In the genomic region with DNA sequence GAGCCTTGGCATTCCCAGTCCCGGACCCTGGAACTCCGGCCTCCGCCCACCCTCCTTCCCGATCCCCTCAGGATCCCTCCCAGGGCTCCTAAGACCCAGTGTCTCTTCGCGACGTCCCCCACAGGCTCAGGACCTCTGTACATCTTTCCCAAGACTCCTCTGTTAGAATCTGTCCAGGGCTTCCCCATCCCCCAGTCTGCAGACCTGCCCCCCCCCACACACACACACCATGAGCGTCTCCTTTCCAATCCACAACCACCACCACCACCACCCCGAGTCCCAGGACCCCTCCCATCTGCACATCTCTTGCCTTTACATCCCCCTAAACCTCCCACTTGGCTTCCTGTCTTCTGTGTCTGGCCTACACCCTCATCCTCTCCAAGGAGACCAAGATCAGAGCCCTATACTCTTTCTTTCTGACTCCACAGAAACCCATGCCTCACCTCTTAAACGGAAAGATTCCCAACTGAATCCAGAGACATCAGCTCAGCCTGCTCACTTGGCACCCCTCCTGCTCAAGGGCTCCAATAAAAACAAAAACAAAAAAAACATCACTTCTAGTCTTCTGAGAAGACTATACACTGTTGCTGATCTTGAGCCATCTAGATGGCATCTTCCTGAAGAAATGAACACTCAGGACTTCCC, we compare ENCODE assay signal across 7 mouse cellular contexts. TPM values are rescaled to one million over a fixed set of nuclear protein-coding genes. Genes with fewer than 3 reads are reported as not detected.
DNase-seq lines count a peak whose midpoint lies in the region; ATAC-seq and TF ChIP-seq lines count a peak whose summit lies in the region.

No protein-coding gene starts in this region.

- H3K9me3 ChIP-seq in neural tube, embryonic 11.5 days (ENCODE audit: control insufficient read depth, low read length) = no peaks in the 10 kb centered on the region
- no peaks in the 10 kb centered on the region for H3K9me3 ChIP-seq in embryonic facial prominence, embryonic 15.5 days (replicated peaks)
- H3K9me3 ChIP-seq in kidney, postnatal 0 days (replicated peaks; ENCODE audit: low read length) = no peaks in the 10 kb centered on the region

- H3K27me3 ChIP-seq in neural tube, embryonic 11.5 days (ENCODE audit: control insufficient read depth, insufficient read depth, low read length) = no peaks in the 10 kb centered on the region
- H3K27me3 ChIP-seq in embryonic facial prominence, embryonic 15.5 days = no peaks in the 10 kb centered on the region
- H3K27me3 ChIP-seq in kidney, postnatal 0 days (ENCODE audit: insufficient read depth, low read length) = no peaks in the 10 kb centered on the region
- H3K27me3 ChIP-seq in small intestine, adult 2 months (ENCODE audit: control insufficient read depth, insufficient read depth, low read length) = 0 out of 2 replicates have a peak, but pooled peaks cover 5% of the 10 kb centered on the region

- no peak for DNase-seq in neural tube, embryonic 11.5 days (ENCODE audit: low spot score)
- no peak for DNase-seq in neural tube, embryonic 10.5 days (ENCODE audit: extremely low spot score, low spot score)
- DNase-seq in kidney, postnatal 0 days (ENCODE audit: low spot score) = peak; percentile 15
- no peak for DNase-seq in urinary bladder, postnatal 10 days (ENCODE audit: low spot score)
- no peak for DNase-seq in T-cell, adult 2 months (ENCODE audit: low spot score)

- H3K4me1 ChIP-seq in neural tube, embryonic 11.5 days (ENCODE audit: control insufficient read depth, insufficient read depth, low read length) = peaks cover 2% of the 10 kb centered on the region; the same call in 1 of the 2 replicates
- peaks cover 11% of the 10 kb centered on the region; the same call in 1 of the 2 replicates for H3K4me1 ChIP-seq in embryonic facial prominence, embryonic 15.5 days
- H3K4me1 ChIP-seq in kidney, postnatal 0 days (replicated peaks; ENCODE audit: insufficient read depth, low read length) = peaks cover 3% of the 10 kb centered on the region; the same call in 1 of the 2 replicates
- no peaks in the 10 kb centered on the region for H3K4me1 ChIP-seq in small intestine, adult 2 months (ENCODE audit: control insufficient read depth, insufficient read depth, insufficient read length, low read length)

- H3K27ac ChIP-seq in neural tube, embryonic 11.5 days (ENCODE audit: low read depth, low read length) = no peak overlapping the region
- H3K27ac ChIP-seq in embryonic facial prominence, embryonic 15.5 days (replicated peaks) = no peak overlapping the region
- no peak overlapping the region for H3K27ac ChIP-seq in kidney, postnatal 0 days
- no peak overlapping the region for H3K27ac ChIP-seq in small intestine, adult 2 months (ENCODE audit: insufficient read depth, low read depth, low read length)

- no peaks in the 10 kb centered on the region for H3K36me3 ChIP-seq in neural tube, embryonic 11.5 days (ENCODE audit: control insufficient read depth, insufficient read depth, low read length)
- H3K36me3 ChIP-seq in embryonic facial prominence, embryonic 15.5 days = no peaks in the 10 kb centered on the region
- no peaks in the 10 kb centered on the region for H3K36me3 ChIP-seq in kidney, postnatal 0 days (ENCODE audit: insufficient read depth, low read length)
- no peaks in the 10 kb centered on the region for H3K36me3 ChIP-seq in small intestine, adult 2 months (ENCODE audit: control insufficient read depth, insufficient read depth, low read length)

- H3K4me3 ChIP-seq in neural tube, embryonic 11.5 days (ENCODE audit: low read depth, low read length) = peak overlapping the region; percentile 83
- peak overlapping the region; percentile 78 for H3K4me3 ChIP-seq in embryonic facial prominence, embryonic 15.5 days (replicated peaks)
- H3K4me3 ChIP-seq in kidney, postnatal 0 days (replicated peaks; ENCODE audit: low read depth, low read length) = peak overlapping the region; percentile 63
- H3K4me3 ChIP-seq in small intestine, adult 2 months (ENCODE audit: low read depth, low read length) = peak overlapping the region; percentile 84

- peak overlapping the region; percentile 75 for H3K9ac ChIP-seq in neural tube, embryonic 11.5 days (ENCODE audit: low read length)
- H3K9ac ChIP-seq in embryonic facial prominence, embryonic 15.5 days = peak overlapping the region; percentile 67
- H3K9ac ChIP-seq in kidney, postnatal 0 days (ENCODE audit: low read depth, low read length) = peak overlapping the region; percentile 66

- ATAC-seq in neural tube, embryonic 11.5 days (ENCODE audit: insufficient read depth, low FRiP score, low TSS enrichment) = peak; percentile 8
- no peak for ATAC-seq in embryonic facial prominence, embryonic 15.5 days (ENCODE audit: insufficient number of reproducible peaks, low FRiP score, low TSS enrichment, low read depth)
- 0 out of 2 replicates have a peak, but pooled peaks have one; percentile 0 for ATAC-seq in kidney, postnatal 0 days (replicated peaks; ENCODE audit: low FRiP score, low read depth)

- peak overlapping the region; percentile 75 for H3K4me2 ChIP-seq in neural tube, embryonic 11.5 days (ENCODE audit: low read depth)
- H3K4me2 ChIP-seq in embryonic facial prominence, embryonic 15.5 days (replicated peaks) = peak overlapping the region; percentile 77
- peak overlapping the region; percentile 94 for H3K4me2 ChIP-seq in kidney, postnatal 0 days (ENCODE audit: low read length)

- TF ChIP-seq POLR2A in small intestine, adult 2 months (IDR thresholded peaks at IDR 0.05; ENCODE audit: low read depth, low read length) = no peak

- 13% methylated on average over 10 of the region's 10 CpGs for WGBS in neural tube, embryonic 11.5 days
- WGBS in embryonic facial prominence, embryonic 15.5 days = 6% methylated on average over 10 of the region's 10 CpGs
- 6% methylated on average over 10 of the region's 10 CpGs for WGBS in kidney, postnatal 0 days
- 15% methylated on average over 10 of the region's 10 CpGs for WGBS in small intestine, adult 2 months

- TF ChIP-seq CTCF in kidney, postnatal 0 days (IDR thresholded peaks at IDR 0.05; ENCODE audit: low read depth) = no peak
- TF ChIP-seq CTCF in small intestine, adult 2 months (IDR thresholded peaks at IDR 0.05; ENCODE audit: extremely low read depth, insufficient read length, insufficient replicate concordance, low read depth, low read length) = no peak

RNA-seq across cellular contexts. Expression of gene Evi5l, which starts 0.6 kb away (rescaled TPM):
- polyA plus RNA-seq in neural tube, embryonic 11.5 days (2014; fragmentation: Nextera tagmentation; extraction: Ambion mirVana) = 36.1 and 39.0 TPM in 2 replicates
- 26.9 and 31.7 TPM in 2 replicates for polyA plus RNA-seq in embryonic facial prominence, embryonic 15.5 days (2015; fragmentation: Nextera tagmentation; extraction: Ambion mirVana)
- polyA plus RNA-seq in kidney, postnatal 0 days (2015; fragmentation: Nextera tagmentation; extraction: Ambion mirVana) = 16.5 and 17.1 TPM in 2 replicates
- 3.9 and 5.2 TPM in 2 replicates for polyA plus RNA-seq in small intestine, adult 2 months (2012; rRNA removed)

RNA-seq across cellular contexts. Expression of gene Cd209g, which starts 33.1 kb away (rescaled TPM):
- not detected in 2 replicates for polyA plus RNA-seq in neural tube, embryonic 11.5 days (2014; fragmentation: Nextera tagmentation; extraction: Ambion mirVana)
- not detected in 2 replicates for polyA plus RNA-seq in embryonic facial prominence, embryonic 15.5 days (2015; fragmentation: Nextera tagmentation; extraction: Ambion mirVana)
- not detected in 2 replicates for polyA plus RNA-seq in kidney, postnatal 0 days (2015; fragmentation: Nextera tagmentation; extraction: Ambion mirVana)
- 0.67 TPM in 1 of 2 replicates, not detected in the other for polyA plus RNA-seq in small intestine, adult 2 months (2012; rRNA removed)

RNA-seq across cellular contexts. Expression of gene Prr36, which starts 50.3 kb away (rescaled TPM):
- polyA plus RNA-seq in neural tube, embryonic 11.5 days (2014; fragmentation: Nextera tagmentation; extraction: Ambion mirVana) = 30.6 and 34.6 TPM in 2 replicates
- polyA plus RNA-seq in embryonic facial prominence, embryonic 15.5 days (2015; fragmentation: Nextera tagmentation; extraction: Ambion mirVana) = 1.9 and 2.5 TPM in 2 replicates
- 2.8 and 3.0 TPM in 2 replicates for polyA plus RNA-seq in kidney, postnatal 0 days (2015; fragmentation: Nextera tagmentation; extraction: Ambion mirVana)
- 0.08 and 0.18 TPM in 2 replicates for polyA plus RNA-seq in small intestine, adult 2 months (2012; rRNA removed)

RNA-seq across cellular contexts. Expression of gene Lrrc8e, which starts 59.6 kb away (rescaled TPM):
- polyA plus RNA-seq in neural tube, embryonic 11.5 days (2014; fragmentation: Nextera tagmentation; extraction: Ambion mirVana) = 0.05 TPM in 1 of 2 replicates, not detected in the other
- 3.2 and 3.5 TPM in 2 replicates for polyA plus RNA-seq in embryonic facial prominence, embryonic 15.5 days (2015; fragmentation: Nextera tagmentation; extraction: Ambion mirVana)
- 1.6 and 1.8 TPM in 2 replicates for polyA plus RNA-seq in kidney, postnatal 0 days (2015; fragmentation: Nextera tagmentation; extraction: Ambion mirVana)
- 0.09 and 0.46 TPM in 2 replicates for polyA plus RNA-seq in small intestine, adult 2 months (2012; rRNA removed)
